Mouse (Mus musculus): ENCODE measurements around the gene Idh3a. TPM values are rescaled to one million over a fixed set of nuclear protein-coding genes. Genes with fewer than 3 reads are reported as not detected.

Idh3a gene
- polyA plus RNA-seq (2014; fragmentation: Illumina TruSeq; extraction: RNeasy Lipid Tissue Mini Kit (QIAGEN cat#74804); ENCODE audit: low read depth, low replicate concordance), result 351 TPM

DNA sequence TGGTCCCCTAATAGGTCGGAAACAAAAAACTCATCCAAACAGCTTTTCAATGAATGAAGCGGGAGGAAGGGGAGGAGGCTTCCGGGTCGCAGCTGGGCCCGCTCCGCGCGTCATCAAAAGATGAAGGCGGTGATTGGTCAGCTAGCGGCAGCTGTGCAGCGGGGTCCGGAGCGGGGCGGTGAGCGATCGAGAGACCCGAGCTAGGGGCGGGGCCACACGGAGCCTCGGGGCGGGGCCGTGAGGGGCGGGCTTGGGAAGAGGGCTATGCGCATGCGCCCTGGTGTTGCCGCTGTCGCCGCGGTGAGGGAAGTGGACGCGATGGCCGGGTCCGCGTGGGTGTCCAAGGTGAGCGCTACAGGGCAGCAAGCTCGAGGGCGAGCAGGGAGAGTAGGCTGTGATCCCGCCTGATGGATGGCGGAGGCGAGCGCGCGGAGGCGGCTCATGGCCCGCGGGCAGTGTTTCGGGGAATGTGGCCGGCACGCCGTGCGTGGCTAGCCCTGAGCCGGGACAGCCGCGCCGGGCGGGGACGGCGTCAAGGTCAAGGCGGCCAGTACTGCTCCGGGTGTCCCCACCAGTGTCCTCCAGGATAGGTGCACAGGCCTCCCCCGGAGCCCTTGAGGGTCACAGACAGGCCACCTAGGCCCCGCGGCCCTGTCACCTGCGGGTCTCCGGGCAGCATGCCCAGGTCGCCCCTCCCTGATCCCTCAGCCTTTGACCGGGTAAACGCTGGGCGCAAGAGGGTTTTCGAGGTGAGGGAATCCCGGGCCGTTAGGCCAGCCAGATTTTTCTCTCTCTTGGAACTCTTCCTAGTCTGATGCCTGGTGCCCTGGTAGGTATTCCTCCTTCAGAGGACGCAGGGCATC, at the start of gene Idh3a:
Gene Idh3a, plus strand, starts transcription at position 136 of the 863 bp plus-strand sequence.

DNA sequence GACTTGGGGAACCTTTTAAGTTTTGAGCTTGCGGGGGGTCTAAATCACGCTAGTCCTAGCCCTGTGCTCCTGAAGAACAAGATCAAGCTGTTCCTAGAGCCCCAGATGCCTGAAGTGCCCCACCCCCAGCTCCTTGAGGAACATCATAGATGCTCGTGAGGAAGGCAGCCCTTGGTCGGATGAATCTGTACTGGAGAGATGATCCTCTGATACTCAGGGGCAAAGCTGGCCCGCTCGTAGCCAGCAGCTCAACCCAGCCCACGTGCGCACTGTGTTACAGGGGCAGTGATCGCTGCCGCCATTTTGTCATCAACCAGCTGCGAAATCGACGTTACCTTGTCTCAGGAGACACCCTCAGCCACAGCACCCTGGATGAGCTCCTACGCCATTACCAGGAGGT, 47.5 kb upstream of the Idh3a start, which contains the start of gene Sh2d7:
Gene Sh2d7, plus strand, starts transcription at position 301 of the 400 bp plus-strand sequence.

DNA sequence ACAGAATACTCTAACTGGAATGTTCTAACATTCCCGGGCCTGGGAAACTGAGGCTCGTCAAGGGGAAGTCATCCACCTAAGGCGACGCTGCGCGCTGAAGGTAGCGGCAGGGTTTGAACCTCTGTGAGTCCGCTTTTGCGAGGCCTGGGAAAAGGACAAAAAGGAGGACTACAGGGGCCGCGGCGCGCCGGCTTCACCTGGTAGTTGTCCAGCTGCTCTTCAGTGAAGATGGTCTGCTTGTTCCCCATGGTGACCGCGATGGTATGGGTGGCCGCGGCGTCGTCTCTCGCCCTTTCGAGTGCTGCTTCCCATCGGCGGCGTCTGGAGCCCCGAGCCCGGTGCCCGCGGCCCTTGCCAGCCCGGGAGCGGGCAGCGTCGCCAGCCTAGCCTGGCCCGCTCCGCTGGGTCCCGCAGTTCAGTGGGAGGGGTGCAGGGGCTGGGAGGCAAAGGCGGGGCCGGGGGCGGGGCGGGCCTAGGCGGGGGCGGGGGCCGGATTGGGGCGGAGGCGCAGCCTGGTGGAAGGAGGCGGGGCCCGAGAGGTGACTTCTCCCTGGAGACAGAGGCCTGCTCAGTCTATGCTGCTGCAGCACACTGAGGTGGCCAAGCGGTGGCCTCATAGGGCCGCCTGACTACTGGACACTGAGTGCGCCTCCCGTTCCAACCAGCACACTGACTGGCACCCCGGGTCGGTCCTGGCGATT, 26.2 kb upstream of the Idh3a start, which contains the start of gene Cib2:
Gene Cib2, minus strand, starts transcription at position 448 of the 701 bp plus-strand sequence.

Other genes starting within 250 kb of the Idh3a start
- 7.3 TPM for gene Dmxl2, start 84.7 kb upstream of the Idh3a start, polyA plus RNA-seq (2014; fragmentation: Illumina TruSeq; extraction: RNeasy Lipid Tissue Mini Kit (QIAGEN cat#74804); ENCODE audit: low read depth, low replicate concordance)
- gene Sh2d7, start 47.4 kb upstream of the Idh3a start, polyA plus RNA-seq (2014; fragmentation: Illumina TruSeq; extraction: RNeasy Lipid Tissue Mini Kit (QIAGEN cat#74804); ENCODE audit: low read depth, low replicate concordance), result 1.1 TPM
- 0.73 TPM for gene Cib2, start 26.1 kb upstream of the Idh3a start, polyA plus RNA-seq (2014; fragmentation: Illumina TruSeq; extraction: RNeasy Lipid Tissue Mini Kit (QIAGEN cat#74804); ENCODE audit: low read depth, low replicate concordance)
- gene Acsbg1, start 75.5 kb downstream of the Idh3a start, polyA plus RNA-seq (2014; fragmentation: Illumina TruSeq; extraction: RNeasy Lipid Tissue Mini Kit (QIAGEN cat#74804); ENCODE audit: low read depth, low replicate concordance), result not detected
- gene Dnaja4, start 112.5 kb downstream of the Idh3a start, polyA plus RNA-seq (2014; fragmentation: Illumina TruSeq; extraction: RNeasy Lipid Tissue Mini Kit (QIAGEN cat#74804); ENCODE audit: low read depth, low replicate concordance), result 15.5 TPM
- 77.6 TPM for gene Wdr61, start 148.2 kb downstream of the Idh3a start, polyA plus RNA-seq (2014; fragmentation: Illumina TruSeq; extraction: RNeasy Lipid Tissue Mini Kit (QIAGEN cat#74804); ENCODE audit: low read depth, low replicate concordance)
- not detected for gene Crabp1, start 178.4 kb downstream of the Idh3a start, polyA plus RNA-seq (2014; fragmentation: Illumina TruSeq; extraction: RNeasy Lipid Tissue Mini Kit (QIAGEN cat#74804); ENCODE audit: low read depth, low replicate concordance)

Measured in sigmoid colon, adult 10 weeks (tissue).